Mouse (Mus musculus) adrenal gland, adult 18-20 months (tissue): Measurements from ENCODE around the gene Trim66. TPM values are rescaled to one million over a fixed set of nuclear protein-coding genes. Genes with fewer than 3 reads are reported as not detected.
A peak's percentile ranks its signal among the peaks of the same experiment; 100 is the strongest.

Experiments
- DNase-seq, 2 experiments: peaks; one replicate each; pipeline ENCODE4 v3.0.0; 2021 to 2022; ENCODE audit warnings: low spot score in 2 of 2
- microRNA-seq, 2 experiments: library from miRNA; unstranded; fragments of <30 nt; microRNA quantifications; one replicate each; pipeline ENCODE4 v1.2.0; 2021; ENCODE audit warnings: borderline number of aligned reads in 2 of 2
- total RNA-seq, 2 experiments: library from RNA; stranded (reverse); gene quantifications; 1 replicate in 1 of 2; 2 replicates in 1 of 2; pipeline ENCODE4 v1.2.3; 2021

Gene Trim66
- total RNA-seq, 2 experiments from 2014 or later: 0.19 to 0.30 TPM

DNA sequence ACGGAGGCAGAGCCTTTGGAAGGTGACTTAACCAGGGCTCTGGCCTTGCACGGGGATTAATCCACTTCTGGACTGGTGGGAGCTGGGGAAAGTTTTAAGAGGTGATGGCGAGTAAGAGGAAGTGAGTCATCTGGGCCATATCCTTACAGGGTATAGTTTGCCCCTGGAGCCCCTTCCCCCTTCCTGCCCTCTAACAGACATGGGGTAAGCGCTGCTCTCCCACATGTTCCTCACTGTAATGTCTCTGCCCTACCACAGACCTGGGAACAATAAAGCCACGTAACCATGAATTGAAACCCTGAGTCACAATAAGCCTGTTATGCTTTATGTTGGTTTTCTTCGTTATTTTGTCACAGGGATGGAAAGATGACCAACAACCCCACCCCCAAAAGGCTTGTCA is 51.4 kb downstream of the Trim66 start:
- no peak for DNase-seq

GRCm38 (mm10) chr7:109455748-109456147 is 52.2 kb downstream of the Trim66 start:
- no peak for DNase-seq

DNA sequence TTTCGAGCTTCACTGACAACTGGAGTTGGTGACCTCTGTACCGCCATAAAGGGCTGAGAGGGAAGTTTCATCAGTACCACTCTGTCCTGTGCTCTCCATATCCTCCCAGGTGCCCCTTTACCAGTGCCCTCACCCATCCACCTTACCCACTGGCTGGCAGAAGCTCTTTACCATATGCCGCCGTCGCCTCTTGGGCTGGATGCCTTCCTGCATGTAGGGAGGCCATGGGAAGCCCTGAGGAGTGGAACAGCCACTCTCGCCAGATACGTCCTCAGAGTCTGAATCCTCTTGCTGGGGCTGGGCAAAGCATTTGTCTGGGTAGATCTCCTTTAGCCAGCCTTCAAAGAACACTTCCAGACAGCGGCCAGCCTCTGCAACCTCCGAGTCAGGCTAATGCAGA is 53.1 kb downstream of the Trim66 start:
- no peak for DNase-seq

- DNase-seq: no peak
Observed at GRCm38 (mm10) chr7:109448060-109448459, 59.9 kb downstream of the Trim66 start.

GRCm38 (mm10) chr7:109445012-109445411 is 62.9 kb downstream of the Trim66 start:
- peak; percentile 38 to 40 for DNase-seq

DNA sequence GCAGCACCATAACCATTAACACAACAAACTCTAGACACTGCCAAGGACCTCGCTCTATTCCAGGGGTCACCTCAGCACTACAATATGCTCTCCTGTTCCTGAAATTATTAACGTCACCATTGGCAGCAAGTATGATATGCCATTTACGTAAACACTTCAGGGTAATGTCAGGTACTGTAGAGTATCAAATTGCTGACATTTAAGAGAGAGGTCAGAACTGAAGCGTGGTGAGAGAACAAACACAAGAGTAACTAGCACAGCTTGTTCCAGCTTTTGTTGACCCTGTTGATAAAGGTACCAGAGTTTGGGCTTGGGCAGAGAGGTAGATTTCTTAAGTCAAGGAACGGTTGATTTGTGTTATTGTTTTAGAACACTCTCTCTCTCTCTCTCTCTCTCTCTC is 65.2 kb downstream of the Trim66 start:
- DNase-seq: no peak

DNA sequence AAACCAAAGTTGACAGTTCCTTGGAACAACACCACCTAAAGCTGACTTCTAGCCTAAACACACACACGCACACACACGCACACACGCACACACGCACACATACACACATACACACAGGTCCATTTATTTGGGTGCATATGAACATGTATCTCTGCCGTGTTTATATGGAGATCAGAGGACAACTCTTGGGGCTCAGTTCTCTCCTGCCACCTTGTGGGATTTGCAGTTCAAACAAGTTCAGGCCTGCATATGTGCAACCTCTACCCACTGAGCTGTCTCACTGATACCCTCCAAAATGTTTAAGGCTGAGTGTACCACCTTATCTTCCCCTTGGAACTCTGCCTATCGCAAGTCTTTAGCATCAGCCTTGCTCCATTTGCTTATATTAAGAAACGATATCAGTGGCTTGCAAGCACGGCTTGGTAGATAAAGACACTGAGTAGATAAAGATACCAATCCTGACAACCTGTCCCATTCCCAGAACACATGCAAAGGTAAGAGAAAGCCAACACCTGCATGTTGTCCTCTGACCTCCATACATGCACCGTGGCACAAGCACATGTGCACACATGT is 67.2 kb downstream of the Trim66 start:
- no peak for DNase-seq

- DNase-seq: peak; percentile 34 to 35
Observed at GRCm38 (mm10) chr7:109438781-109439591, 68.9 kb downstream of the Trim66 start, which contains the start of gene Stk33. Stk33 (minus strand) TSS chr7:109439081.

- no peak for DNase-seq
Observed at GRCm38 (mm10) chr7:109424422-109425159, 83.3 kb downstream of the Trim66 start.

- DNase-seq: no peak
Observed at GRCm38 (mm10) chr7:109422803-109423202, 85.1 kb downstream of the Trim66 start.

DNA sequence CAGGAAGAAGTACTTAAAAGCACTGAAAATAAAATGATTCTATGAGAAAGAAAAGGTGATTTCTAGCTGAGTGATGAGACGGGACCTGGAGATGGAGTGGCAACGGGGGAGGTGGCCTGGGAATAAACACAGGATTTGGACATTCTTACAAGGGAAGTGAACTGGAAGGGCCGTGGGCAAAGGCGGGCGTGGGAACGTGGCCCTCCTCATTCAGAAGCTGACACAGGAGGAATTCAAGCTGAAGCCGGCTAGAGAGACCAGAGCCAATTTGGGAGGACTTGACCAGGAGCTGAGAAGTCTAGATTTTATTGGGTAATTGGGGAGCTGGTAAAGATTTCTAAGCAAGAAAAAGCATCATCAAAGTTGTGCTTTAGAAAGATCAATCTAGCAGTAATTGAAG is 102.4 kb downstream of the Trim66 start:
- DNase-seq: no peak

DNA sequence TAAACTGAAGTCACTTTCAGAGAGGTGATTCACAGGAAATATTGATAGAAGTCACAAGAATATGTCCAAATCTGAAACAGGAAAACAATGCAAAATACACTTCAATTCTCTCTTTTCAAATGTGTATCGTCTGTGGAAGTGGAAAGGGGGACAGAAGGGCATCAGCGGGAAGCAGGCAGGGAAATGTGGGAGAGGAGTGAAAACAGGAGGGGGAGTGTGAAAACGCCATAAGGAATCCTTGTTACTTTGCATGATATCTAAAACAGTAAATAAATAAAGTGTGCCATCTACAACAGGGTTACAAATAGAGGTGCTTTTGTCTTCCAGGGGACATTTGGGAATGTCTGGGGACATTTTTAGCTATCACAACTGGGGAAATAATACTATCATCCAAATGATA is 108.6 kb downstream of the Trim66 start:
- DNase-seq: no peak

Small RNA genes lying within 50 kb of the gene (microRNA-seq; reads per million reads assigned to microRNA genes)
- gene Gm47284: 1.4 to 8.0 reads per million in 2 experiments

Other genes starting within 250 kb of the Trim66 start
- gene Stk33, start 69.1 kb downstream of the Trim66 start, total RNA-seq: under 1 TPM; 0.54 to 0.73 TPM
- gene Rpl27a, start 11.0 kb upstream of the Trim66 start, total RNA-seq: 100 to 1,000 TPM; 204 to 208 TPM
- 10 to 100 TPM; 26.5 to 27.7 TPM for gene St5, start 195.5 kb upstream of the Trim66 start, total RNA-seq
- gene Akip1, start 195.6 kb upstream of the Trim66 start, total RNA-seq: 10 to 100 TPM; 18.6 to 22.9 TPM
- not detected for gene BC051019, start 215.7 kb upstream of the Trim66 start, total RNA-seq
- gene Ascl3, start 223.6 kb upstream of the Trim66 start, total RNA-seq: under 1 TPM in 1 of 2 experiments, not detected in 1; 0.61 TPM
- gene Tmem9b, start 244.7 kb upstream of the Trim66 start, total RNA-seq: 10 to 100 TPM; 45.7 to 47.6 TPM